Mouse (Mus musculus) mouse embryonic stem cell (cell line): ENCODE measurements around the gene Ralgps1.

Experiments used
- in situ Hi-C, 2 experiments: fragments of 300-500 bp; cut with MboI; formaldehyde crosslinking; loops; 1 replicate in 1 of 2; 3 replicates in 1 of 2; pipeline ENCODE4 v1.14.3; 2019 to 2020; ENCODE audit warnings: low sequenced_read_pairs in 2 of 2, low pct_unique_long_range_greater_than_20kb in 1 of 2, mixed read lengths in 1 of 2; ENCODE audit not compliant: unreplicated experiment in 1 of 2

Gene Ralgps1

DNA sequence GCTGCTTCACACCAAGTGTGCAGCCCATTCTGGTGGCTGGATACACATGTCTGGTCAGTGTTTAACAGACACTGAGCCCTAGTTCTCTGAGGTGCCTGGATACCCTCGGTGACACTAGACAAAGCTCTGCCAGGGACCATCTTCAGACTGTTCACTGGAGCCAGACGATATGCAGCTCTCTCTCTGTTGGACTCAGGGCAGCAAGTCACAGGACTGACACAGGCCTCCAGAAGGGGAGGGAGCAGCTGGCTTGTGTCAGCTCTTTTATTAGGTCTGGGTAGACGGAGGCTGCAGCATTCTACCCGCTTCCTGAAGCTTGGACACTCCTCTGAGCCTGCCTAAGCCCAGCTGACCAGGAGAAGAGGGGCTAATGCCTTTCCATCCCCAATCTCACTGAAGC lies 164.2 kb downstream of the Ralgps1 start:
- in situ Hi-C loops: no loop called here

DNA sequence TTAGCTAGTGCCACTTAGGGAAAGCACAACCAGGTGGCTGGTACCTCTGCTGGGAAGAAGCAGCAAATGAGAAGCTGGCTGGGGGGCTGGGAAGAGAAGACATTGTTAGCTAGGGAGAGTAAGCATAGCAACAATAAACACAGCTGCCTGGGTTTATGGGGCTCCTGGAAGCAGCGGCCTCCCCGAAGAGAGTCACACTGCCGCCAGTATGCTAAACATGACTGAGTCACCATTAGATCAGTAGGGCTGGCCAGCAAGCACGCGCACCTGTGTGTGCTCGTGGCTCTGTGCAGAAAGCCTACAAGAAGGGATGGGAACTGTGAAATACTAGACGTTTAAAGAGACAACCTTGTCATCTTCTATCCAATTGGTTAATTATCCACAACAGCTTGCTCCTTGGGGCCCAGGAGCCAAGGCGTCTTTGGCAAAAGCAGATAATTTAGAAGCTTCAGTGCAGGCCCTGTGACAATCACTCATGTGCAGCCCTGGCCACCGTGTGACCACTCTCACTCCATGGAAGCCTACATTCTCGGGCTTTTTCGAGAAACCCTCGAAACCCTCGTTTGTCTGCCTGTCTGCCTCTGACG lies 165.3 kb downstream of the Ralgps1 start:
- in situ Hi-C loops: no loop called here

DNA sequence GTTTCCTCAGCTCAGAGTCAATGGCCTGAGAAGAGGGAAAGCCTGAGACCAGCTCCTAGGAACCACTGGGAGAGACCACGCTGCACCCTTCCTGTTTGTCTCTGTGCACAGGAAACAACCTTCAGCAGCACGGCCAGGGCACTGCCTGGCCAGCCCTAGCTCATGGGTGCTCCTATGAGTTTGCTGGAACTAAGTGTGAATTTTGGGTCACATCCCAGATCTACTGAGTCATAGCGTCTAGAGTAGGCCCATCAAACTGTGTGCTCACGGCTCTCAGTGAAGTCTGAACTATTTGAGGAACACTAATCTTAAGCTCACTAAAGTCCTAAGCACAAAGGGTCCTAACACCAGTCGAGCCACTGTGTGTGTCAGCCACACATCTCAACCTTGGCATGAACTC lies 166.3 kb downstream of the Ralgps1 start:
- in situ Hi-C loops: no loop called here

DNA sequence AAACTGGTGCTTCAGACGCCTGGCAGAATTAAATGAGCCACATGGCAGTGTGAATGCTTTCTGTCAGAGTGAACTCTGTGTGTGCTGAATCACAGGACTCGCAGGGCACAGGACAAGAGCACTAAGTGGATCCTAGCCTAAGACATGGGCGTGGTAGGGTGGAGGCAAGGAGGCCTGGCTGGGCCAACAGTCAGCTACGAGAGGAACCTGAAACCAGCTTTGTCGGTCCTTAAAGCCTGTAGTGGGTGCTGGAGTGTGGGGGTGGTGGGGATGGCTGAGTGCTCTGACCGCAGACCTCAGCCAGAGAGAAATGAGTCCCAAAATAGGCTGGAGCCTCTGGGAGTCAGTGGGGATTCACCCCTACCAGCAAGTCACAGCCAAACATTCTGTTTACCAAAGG lies 168.0 kb downstream of the Ralgps1 start:
- in situ Hi-C loops: no loop called here

DNA sequence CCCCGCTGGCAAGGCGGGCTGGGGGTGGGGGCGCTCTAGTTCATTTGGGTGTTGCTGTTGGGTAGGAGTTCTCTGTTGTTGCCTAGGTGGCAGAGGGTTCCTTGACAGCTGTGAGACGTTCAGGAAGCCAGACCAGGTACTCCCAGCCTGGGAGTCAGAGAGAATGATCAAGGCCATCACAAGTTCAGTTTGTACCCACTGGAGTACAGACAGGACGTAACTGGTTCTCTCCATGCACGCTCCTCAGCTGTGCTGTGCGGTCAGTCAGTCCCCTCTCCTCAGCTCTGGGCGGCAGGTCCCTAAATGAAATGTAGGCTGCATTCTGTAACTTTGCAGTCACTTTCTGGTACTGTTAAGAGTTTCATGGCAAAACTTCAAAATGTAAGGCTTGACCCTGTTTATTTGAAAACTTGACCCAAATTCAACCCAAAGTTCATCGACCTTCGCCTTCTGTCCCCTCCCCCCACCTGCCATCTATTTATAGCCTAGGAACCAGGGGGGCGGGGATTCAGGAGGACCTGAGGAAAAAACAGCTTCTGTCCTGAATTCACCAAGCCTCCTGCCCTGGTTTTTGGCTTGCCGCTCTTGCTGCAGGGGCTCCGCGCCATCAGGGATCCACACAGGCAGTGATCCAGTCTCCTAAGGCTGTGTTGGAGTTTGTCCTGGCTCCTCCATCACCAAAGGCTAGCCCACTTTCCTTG lies 170.8 kb downstream of the Ralgps1 start:
- in situ Hi-C loops: no loop called here

DNA sequence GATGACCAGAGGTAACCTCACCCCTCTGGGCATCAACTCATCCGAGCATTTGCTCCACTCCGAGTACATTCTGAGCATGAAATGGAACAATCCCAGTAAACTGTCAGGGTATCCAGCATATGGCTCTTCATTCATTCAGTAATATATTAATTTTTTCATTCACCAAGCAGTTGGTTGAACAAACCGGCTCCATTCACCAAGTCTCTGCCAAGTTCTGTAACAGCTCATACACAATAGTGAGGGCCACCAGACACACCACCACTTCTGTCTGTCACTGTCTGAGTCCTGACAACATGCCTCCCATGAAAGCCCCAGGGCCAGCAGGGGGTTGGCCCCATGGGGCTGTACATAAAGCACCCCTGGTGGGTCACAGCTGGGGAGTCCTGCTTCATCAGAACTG lies 181.3 kb downstream of the Ralgps1 start:
- in situ Hi-C loops: no loop called here

DNA sequence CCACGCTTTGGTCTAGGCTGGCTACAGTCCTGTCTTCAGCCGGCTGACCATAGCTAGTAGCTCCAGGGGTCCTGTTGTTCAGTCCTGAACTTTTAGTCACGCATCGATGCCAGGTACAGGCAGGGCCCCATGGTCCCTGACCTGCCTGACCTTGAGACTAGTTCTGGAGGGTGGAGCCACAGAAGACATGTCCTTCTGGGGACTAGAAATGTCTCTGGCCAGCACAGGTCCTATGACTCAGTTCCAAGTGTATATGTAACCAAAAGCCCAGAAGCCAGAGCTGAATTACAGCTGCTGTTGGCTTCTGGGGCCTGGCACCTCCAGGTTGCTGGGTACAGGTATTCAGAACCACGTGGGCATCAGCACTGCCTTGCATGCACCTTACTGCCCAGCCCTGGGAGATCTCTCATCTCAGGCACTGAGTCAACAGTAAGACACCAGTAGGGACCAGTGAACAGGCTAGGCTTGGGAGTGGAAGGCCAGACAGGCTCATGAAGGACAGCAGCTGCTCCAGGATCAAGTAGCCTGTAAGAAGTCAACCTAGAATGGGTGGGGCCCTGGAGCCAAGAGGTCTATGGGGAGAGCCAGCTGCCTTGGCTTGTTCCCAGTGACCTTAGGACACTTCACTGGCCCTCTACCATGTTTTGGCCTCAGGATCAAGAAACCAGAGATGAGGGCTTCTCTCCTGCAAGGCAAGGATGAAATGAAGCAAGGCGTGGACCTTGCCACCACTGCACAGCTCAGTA lies 182.2 kb downstream of the Ralgps1 start:
- in situ Hi-C loops: no loop called here

DNA sequence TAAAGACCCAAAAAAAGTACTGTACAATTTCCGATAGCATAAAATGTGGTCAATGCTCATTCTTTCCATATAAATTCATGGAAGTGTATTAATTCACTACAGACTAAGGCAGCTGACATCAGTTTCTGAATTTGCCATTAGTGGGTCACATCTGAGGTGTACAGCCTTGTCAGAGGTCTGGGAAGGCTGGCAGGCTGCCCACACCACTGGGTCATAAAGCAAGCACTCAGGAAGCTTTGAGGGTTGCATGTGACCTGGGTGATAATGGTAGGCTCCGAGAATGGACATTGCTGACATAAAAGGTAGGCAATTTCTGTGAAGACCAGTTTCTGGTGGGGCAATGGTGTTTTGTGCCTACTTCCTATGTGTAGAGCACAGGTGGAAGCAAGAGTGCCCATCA lies 183.4 kb downstream of the Ralgps1 start:
- in situ Hi-C loops: no loop called here

DNA sequence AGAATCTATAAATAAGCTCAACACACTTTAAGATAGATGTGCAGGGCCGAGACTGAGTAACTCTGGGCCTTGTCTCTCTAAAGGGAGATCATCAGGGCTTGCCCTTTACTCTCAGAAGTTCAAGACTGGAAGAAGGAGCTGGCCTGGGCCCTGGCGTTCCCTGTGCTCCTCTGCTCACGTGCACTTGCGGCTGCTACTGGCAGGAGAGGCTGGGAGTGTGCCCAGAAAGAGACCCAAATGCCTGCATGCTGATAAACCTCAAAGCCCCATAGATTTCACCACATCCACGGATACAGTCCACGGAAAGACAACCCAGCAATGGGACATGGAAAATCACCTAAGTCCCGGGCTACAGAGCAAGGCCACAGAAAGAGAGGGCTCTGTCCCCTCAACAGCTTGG lies 184.8 kb downstream of the Ralgps1 start:
- in situ Hi-C loops: no loop called here

DNA sequence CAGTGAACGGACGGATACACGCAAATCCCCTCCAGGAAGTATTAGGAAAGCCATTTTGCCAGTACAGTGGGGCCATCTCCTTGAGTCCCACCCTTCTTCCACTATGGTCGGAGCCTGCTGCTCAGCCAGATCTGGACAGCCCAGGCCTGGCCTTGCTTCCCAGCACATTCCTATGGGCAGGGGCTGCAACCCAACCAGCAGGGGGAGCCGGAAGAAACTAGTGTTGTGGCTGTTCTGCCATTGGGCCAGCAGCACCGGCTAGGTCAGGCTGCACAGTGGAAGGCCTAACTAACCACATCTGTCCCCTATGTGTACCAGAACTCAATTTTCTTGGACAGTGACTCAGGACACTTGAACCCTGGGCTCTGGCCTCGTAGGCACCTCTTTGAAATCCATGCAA lies 186.0 kb downstream of the Ralgps1 start:
- in situ Hi-C loops: no loop called here

DNA sequence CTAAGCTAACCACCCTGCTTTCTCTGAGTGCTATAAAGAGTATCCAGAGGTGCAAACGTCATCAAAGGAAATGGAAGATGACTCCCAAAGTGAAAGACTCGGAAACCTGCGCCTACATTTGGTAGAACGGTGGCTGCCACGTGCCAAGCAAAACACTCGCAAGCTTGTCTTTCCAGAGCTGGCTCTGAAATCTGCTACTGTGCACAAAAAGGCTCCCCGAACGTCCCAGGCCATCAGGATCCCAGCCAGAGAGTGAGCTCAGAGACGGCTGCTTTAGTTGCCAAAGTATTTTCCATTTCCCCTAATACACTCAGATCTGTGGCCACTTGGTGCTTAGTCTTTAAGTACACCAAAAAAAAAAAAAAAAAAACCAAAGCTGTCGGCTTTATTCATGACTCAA lies 186.6 kb downstream of the Ralgps1 start:
- in situ Hi-C loops: no loop called here

DNA sequence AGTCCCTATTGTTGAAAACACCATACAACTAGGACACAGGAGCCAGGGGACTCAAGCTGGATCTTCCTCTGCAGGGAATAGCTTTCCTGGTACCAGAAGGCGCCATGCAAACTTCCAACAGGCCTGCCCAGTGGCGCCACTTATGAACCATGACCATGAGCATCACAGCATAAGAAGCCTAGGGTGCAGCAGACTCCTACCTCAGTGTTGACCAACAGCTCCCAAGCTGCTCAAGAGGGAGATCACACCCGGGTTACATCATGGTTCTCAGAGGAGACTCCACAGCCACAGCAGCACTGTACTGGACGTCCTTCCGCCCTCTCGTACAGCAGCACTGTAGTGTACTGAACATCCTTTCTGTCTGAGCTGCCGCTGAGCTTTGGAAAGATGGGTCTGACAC lies 188.0 kb downstream of the Ralgps1 start:
- in situ Hi-C loops: no loop called here

DNA sequence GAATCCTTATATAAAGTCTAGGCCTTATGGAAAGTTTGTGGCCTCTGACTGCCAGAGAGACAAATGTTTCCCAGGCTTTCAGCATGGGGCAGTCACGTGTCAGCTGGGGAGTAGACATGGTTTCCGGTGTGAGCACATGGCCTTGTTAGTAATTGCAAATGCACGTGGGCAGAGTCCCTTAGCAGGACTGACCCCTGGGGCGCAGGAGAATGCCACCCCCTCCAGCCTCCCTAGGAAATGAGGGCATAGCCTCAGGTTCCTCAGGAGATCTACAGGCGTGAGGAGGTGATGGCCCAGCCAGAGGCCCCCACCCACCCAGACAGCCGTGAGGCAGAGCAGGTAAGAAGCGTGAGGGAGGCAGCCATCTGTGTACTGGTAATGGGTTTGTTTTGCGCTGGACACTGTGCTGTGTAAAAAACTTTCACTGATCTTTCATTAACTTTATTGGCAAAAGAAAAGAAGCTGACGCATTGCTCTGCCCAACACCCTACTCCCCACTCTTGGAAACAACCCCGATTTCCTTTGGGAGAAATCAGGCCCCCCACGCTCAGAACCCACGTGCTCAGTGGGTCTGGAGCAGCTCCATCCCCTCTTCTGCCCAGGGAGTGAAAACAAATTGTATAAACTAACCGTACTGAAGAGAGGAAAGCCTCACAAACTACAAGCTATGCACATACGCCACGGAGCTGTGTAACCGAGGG lies 191.2 kb downstream of the Ralgps1 start:
- in situ Hi-C loops: no loop called here

DNA sequence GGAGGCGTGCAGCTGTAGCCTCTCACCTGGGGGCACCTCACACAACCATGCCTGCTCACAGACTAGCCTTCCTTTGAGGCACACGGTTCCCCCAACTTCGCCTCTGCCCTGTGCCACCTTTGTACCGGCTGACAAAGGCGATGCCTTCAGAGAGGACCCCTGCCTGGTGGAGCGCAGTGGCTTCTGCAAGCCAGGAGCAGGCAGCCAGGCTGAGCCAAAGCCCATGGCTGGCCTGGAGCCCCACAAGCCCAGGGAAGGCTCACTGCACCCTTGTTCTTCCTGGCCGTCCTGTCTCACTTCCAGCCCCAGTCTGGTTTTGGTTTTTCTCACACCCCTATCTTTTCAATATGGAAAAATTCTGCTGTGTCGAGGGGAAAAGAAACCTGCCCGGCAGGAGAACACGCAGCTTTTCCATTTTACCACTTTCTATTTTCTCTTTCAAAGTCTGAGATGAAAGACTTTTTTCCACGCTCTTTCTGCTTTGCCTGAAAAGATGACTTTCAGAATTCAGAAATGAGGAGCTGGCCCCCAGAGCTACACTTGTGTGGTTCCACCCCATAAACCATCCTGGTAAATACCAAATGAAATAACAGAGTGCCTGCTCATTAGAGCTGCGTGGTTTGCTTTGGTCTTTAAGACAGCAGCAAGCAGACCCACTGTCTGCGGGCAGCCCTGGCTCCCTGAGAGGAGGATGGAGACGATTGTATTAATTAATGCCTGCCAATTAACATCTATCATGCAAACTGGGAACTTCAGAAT lies 191.9 kb downstream of the Ralgps1 start:
- in situ Hi-C loops: no loop called here

DNA sequence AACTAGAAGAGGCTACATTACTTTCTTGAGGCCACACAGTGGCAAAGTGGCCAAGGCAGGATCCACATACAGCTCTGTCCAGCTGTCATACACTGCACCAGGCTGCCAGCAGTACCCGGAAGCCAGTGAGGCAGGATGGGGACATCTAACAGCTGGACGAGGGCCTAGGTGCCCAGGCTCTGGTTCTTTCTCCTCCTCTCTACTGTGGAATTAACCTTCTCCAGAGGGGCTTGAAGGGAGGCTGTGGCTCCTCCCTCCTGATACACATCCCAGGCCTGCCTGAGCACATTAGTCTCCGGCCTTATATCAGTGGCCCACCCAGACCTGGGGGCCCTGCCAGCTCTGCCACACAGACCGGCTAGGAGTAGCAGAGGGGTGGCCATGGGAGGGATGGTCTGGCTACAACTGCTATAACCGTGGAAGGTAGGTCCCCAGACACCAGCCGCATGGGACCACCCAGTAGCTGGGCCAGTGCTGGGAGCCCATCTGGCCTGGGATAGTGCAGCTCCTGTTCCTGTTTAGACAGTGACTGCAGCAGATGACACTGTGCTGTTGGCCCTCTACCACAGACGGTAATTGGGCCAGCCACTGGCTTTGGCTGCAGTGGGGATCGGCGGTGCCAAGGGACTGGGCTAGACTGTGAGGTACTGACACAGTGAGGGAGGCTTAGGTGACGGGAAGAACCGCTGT lies 192.9 kb downstream of the Ralgps1 start:
- in situ Hi-C loops: no loop called here

DNA sequence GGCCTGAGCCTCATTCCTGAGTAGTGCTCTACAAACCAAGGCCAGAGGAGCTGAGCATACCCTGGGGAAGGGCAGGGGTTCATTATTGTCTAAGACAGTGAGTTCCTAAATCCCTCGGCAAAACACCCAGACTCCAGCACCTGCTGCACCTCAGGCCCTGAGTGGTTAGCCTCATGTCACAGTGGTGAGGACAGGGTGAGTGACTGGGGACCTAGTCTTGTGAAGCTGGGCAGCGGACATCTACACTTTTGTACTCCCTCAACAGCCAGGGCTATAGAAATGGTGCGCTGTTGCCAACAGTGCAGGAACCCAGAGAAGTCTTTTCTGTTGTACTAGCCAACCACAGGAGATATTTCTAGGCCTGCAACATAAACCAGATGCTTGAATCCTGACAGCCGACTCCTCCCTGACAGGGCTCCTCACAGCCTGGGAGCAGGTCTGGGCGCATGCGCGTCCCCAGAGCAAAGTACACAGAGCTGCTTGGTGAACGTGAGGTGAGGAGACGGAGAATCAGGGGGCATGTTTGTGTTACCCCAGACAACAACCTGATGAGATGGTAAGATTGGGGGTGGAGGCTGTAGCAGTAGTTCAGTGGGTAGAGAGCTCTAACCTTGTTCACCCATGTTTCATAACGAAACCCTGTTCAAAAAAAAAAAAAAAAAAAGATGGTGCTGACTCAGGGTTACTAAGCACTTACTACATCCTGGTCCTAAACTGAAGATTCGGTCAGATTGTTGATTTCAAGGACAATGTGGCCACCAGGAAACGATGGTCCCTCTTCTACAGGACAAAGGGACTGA lies 193.6 kb downstream of the Ralgps1 start:
- in situ Hi-C loops: no loop called here

DNA sequence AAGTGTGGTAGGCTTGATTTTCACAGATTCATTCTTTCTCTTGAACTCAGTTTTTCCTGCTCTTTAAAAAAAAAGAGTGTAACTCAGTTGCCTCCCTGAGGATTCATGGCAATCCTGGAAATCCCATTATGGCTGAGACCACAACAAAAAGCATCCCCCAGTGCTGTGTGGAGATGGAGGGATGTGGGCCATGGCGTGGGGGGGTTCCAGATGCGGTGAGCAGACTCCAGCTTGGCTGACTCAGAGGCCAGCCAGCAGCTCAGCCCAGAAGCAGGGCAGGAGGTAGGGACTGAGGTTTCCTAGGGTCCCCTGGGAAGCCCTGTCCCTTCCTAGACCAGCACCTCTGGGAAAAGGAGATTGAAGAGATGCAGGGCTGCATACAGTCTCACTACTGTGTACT lies 194.4 kb downstream of the Ralgps1 start:
- in situ Hi-C loops: no loop called here
